Mouse (Mus musculus) urinary bladder, adult 2 months (tissue): ENCODE measurements around the gene Rnf24. TPM values are rescaled to one million over a fixed set of nuclear protein-coding genes. Genes with fewer than 3 reads are reported as not detected.
"Not testable (repeated sequence)": the region's sequence is repeated elsewhere in the genome, so short reads cannot be mapped to it uniquely, and the experiment has no call there.

Experiments used
- DNase-seq: peaks from one replicate; pipeline ENCODE4 v3.0.0; 2022; ENCODE audit warnings: low spot score
- polyA plus RNA-seq: library from polyadenylated mRNA; depleted of rRNA; stranded (reverse); fragments of >200 nt; gene quantifications from 2 replicates; pipeline ENCODE4 v1.2.3, GENCODE M21; 2012

Gene Rnf24
- polyA plus RNA-seq, 1 experiment: 5.4 TPM

DNA sequence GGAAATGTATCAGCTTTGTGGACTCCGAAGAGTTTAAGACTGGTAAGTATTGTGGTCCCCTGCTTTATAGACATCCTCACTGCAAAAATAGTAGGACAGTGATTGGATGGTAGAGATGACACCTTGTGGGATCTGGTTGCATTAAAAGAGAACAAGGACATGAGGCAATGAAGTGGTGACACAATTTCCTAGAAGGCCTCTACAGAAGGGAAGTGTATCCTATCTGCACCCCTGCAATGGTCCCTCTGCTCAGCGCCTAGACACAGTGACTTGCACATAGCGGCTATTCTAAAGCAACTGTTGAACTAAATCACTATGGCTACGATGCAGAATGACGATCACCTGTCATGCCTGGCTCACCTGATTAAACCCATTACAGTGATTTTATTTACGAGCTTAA is 15.1 kb downstream of the Rnf24 start:
- no peak for DNase-seq

DNA sequence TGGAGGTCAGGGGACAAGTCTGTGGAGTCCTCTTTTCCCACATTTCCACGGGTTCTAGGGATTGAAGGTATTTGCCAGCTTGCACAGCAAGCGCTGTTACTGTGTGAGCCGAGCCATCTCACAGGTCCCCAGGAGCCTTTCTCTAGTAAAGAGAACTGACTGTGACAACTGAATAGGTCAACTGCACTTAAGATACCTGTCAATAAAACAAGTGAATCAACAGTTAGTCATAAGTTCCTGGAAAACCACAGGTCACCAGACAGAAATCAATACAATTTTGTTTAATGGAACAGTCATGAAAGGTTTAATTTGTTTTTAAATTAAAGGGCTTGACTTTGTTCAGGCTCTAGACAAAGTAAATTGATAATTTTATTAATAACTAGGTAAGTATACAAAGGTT is 22.1 kb downstream of the Rnf24 start:
- DNase-seq: no peak

DNA sequence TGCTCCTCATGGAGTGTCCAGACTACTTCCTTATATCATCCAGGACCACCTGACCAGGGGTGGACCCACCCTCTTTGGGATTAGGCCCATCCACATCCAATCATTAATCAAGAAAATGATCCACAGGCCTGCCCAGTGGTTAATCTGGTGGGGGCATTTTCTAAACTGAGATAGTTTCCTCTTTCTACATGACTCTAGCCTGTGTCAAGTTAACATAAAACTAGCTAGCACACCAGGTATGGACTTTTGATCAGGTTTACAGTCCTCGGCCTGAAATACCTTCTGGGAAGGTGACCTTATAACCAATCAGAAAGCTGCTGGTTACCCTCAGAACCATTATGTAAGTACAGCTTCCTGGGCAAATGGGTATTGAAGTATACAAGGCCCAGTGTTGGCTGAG is 23.7 kb downstream of the Rnf24 start:
- DNase-seq: no peak

DNA sequence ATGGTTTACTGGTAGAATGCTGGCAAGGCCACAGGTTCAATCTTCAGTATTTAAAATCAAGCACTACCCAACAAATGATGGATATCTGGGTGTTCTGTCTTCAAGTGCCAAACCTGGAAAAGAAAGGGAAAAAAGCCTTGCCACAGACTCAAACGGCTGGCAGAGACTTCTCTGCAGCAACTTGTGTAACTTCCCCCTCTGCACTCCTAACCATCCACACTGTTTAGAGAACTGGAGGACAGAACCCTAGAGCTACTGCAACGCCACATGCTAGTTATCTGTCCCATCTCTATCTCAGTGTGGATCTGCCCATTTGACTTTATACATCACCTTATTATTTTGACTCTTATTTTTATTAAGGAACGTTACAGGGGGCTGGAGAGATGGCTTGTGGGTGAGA is 26.6 kb downstream of the Rnf24 start:
- DNase-seq: no peak

DNA sequence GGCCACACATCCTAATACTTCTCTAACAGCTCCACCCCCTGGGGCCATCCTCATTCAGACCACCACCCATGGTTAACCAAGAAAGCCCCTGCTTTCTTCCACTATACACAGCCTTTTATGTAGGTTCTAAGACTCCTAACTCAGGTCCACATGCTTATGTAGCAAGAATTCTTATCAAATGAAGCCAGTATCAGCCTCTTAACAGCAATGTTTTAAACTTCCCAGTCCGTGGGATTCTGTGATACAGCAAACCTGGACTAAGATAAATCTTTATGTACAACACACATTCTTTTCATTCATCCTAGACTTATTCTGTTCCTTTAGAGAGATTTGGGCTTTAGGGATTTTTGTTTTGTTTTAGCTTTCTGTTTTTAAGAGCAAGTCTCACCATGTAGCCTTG is 29.0 kb downstream of the Rnf24 start:
- no peak for DNase-seq

DNA sequence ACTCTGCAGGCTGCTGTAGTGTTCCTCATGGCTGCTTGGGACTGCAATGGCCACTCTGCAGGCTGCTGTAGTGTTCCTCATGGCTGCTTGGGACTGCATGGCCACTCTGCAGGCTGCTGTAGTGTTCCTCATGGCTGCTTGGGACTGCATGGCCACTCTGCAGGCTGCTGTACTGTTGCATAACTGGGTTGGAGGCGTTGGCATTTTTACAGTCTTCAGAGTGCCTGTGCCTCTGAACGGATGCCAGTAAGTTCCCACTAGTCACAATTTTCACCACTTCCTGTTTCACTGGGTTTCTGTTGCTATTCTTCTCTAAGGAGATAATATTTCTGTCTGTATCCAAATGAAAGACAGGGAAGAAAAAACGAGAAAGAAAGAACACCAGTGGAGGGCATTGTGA is 31.5 kb downstream of the Rnf24 start:
- DNase-seq: not testable (repeated sequence)

DNA sequence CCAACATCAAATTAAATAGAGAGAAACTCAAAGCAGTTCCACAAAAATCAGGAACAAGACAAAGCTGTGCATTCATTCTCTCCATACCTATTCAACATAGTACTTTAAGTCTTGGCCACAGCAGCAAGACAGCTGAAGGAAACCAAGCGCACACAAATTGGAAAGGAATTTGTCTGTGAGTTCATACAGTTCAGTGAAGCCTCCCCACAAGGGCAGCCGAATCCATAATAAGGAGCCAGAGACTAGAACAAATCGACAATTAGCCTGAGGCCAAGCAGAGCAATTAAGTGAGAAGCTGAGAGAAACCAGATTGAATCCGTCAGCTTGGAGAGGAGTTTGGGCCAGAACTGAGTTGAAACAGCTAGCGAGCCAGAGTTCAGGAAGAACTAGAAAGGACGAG is 33.3 kb downstream of the Rnf24 start:
- no peak for DNase-seq

DNA sequence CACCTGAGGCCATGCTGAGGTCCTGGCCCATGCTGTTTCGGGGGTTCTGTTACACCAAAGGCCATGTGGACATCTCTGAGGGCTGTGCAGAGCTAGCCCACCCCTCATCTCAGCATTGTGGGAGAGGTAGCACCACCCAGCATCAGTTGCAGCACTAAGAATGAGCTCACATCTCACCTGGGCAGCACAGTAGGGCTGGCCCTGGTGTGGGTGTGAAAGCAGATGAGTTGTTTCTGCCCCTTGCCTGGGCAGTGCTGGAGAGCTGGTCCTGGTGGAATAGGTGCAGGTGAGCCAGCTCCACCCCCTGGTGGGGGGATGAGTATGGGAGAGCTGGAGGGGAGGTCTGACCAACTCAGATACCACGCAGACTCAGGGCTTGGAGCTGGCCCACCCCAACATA is 36.5 kb downstream of the Rnf24 start:
- no peak for DNase-seq

DNA sequence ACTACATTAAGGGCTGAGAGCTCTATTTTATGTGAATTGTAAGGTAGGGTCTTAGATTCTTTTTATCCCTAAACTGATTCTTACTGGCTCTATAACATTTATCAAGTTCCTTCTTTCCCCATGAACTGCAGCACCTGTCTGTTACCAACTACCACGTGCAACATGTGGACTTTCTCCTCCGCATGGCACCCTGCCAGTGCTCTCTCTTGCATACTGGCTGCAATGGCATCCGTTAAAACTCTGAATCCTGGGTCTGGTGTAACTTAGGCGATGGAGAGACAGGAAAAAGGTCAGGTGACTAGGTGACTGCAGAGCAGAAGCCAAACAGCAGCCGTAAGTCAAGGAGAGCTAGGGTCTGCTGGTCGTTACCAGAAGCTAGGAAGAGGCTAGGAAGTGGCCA is 43.4 kb downstream of the Rnf24 start:
- no peak for DNase-seq

DNA sequence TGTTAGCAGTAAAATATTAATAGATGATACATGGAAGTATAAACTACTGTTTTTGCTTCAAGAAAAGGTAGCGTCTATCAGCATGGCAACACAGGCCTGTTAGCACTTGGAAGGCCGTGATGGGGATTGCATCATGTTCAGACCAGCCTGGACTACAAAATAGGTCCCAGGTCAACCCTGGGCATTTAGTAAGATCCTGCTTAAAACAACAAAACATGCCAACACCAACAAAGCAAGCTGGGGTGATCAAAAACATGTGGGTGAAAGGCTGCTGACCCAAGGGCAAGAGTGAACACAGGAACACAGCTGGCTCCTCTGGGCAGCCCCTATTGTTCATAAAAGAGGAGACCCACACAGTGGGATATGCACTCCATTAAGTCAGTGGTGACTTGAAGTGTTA is 44.9 kb downstream of the Rnf24 start:
- DNase-seq: no peak

DNA sequence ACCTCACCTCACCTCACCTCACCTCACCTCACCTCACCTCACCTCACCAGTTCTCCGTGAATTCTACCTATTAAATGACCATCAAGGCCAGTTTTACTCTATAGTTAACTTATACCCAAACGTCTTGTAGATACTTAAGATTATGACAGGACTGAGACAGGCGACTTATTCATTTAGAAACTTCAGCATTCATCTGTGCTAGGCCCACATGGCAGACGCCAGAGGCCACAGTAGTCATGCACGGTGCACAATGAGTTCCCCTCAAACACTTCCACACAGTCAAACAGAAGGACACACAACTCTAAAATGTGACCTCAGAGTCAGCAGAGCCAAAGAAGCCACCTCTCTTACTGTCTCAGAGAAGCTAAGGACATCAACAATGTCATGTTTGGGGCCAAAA is 45.3 kb downstream of the Rnf24 start:
- DNase-seq: no peak

DNA sequence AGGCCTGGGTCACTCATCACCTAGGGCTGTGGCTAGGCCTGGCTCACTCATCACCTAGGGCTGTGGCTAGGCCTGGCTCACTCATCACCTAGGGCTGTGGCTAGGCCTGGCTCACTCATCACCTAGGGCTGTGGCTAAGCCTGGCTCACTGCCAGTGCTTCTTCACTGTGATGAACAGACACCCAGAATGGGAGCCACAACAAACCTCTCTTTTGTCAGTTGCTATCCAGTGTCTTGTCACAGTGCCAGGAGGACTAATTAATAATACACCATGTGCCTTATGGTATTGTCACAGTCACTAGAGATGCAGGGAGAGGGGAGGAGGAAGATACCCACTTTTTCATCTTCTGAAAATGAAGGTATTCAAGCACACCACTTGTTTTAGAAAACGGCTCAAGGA is 47.5 kb downstream of the Rnf24 start:
- DNase-seq: not testable (repeated sequence)

DNA sequence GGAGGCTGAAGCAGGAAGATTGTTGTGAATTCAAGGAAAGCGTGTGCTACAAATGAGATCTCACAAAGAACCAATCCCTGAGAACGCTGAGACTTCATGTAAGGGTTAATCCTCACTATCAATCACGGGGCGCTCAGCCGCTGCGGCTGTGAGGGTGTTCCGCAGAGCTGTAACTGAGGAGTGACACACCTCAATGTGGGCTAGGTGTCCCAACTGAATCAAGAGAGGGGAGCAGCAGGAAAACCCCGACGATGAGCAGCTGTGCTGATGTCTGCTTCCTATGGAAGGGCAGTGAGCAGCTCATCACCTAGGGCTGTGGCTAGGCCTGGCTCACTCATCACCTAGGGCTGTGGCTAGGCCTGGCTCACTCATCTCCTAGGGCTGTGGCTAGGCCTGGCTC is 48.2 kb downstream of the Rnf24 start:
- no peak for DNase-seq

DNA sequence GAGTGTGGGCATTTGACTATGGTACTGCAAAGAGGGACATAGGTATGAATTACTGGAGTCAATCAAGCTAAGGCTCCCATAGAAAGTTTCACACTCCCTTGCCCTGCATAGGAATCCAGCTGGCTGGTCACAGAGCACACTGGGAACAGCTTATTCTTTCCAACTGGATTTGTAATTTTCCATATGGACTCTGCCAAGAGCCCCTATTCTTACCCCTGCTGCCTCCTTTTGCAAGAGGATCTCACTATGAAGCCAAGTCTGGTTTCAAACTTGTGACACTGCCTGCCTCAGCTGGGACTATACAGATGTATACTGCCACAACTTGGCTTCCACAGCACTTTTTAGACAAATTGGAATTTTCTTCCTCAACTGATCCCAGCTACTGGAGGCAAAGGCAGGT is 51.1 kb downstream of the Rnf24 start:
- no peak for DNase-seq

DNA sequence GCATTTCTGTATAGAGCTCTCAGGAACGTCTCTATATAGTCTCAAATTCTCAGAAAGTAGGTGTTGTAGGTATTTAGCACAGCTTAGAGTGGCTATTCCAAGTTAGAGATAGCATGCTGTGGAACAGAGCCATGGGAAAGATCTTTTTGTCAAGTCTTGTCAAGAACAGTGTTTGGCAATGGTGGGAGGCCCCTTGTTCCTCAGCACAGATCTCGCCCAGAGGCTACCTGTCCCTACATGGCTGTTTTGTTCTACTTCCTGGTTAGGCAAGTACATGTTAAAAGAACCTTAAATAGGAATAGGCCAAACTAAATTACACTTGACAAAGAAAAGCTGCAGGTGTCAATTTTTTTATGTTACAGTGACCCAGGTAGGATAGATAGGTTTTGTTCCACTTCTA is 52.2 kb downstream of the Rnf24 start:
- no peak for DNase-seq

DNA sequence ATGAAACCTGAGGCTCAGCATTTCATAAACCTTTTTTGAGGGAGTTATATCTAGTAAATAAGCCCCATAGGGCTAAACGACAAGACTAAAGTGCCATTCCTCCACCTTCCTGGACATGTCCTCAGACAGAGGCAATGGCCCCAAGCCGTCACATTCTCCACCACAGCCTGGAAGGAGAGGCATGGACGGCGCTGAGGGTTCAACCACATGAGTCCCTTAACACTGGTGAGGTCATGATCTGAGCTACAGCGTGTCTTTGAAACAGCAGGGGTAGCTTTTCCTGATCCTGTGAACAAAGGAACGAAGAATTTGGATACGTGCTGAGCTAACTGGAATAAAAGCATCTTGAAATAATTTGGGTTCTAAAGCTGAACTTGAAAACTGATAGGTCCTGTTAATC is 54.0 kb downstream of the Rnf24 start:
- not testable (repeated sequence) for DNase-seq

DNA sequence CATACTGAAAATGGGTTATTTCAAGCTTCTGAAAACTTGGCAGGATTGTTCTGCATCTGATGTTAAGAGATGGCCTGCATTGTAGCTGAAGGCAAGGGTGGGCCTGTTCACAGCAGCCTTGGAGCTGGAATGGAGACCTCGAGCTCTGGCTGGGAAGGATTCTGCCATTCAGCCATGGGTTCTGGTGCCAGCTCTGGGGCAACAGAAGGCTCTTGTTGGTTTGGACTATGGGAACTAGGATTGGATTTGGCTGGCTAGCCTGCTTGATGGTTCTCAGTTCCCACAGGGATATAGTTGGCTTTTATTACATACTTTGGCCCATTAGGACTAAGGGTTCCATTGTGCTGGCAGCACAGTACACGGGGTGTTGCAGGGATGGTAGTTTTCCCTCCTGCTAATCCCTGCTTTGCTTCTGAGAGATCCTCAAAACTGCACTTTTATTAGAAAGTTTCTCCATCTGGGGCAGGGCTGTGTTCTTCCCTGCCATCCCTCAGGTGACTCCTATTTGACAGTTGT is 55.9 kb downstream of the Rnf24 start:
- no peak for DNase-seq

DNA sequence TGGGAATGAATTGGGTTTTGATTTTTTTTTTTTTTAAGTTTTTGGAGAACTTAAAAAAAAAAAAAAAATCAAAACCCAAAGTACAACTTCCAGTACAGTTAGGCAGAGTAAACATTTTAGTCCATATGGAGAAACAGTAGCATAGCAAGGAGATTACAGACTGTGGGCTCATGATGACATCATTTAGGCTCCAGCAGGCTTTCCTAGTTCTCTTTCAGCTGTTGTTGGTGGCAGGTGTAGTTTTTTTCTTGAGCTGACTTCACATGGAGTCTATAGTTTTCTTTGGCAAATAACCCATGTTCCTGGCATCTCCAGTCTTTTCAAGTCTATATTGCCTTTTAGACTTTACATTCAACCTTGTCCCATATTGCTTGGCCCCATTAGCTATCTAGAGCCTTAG is 62.0 kb downstream of the Rnf24 start:
- DNase-seq: no peak

DNA sequence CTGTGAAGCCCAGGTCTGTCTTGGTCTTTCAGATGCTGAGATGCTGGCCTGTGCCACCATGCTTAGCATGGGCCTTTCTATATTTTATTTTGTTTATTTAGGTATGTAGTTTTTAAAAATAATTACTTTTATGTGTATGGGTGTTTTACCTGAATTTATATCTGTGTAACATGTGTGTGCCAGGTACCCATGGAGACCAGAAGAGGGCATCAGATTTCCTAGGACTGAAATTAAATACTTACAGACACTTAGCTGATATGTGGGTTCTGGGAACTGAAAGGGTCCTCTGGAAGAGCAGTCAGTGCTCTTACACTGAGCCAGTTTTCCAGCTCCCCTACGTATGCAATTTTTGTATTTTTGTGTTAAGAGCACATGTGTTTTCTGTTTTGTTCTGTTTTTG is 66.4 kb downstream of the Rnf24 start:
- no peak for DNase-seq

DNA sequence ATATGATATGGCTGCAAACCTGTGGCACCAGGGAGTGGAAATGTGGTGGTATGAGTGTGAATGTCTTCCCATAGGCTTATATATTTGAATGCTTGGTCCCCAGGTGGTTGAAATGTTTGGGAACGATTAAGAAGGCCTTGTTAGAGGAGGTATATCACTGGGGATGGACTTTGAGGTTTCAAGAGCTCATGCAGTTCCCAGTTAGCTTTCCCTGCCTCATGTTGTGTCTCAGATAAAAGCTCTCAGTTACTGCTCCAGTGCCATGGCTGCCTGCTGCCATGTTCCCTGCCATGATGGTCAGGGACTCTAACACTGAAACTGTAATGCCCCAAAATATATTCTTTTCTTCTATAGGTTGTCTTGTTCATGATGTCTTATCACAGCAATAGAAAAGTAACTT is 71.1 kb downstream of the Rnf24 start:
- DNase-seq: no peak

DNA sequence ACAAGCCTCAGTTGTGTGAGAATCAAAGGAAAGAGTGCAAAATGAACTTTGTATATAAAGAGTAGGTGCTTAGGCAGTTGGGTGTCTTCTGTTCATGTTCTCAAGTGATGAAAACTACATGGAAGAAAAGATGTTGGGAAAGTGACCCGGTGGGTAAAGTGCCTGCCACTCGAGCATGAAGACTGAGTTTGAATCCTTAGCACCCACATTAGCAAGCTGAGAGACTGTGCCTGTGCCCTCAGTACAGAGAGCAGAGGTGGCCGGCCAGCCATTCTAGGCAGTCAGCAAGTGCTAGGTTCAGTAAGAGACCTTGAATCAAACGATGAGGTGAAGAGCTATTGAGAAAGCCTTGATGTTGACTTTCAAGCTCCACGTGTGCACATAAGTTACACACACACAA is 76.0 kb downstream of the Rnf24 start:
- no peak for DNase-seq

DNA sequence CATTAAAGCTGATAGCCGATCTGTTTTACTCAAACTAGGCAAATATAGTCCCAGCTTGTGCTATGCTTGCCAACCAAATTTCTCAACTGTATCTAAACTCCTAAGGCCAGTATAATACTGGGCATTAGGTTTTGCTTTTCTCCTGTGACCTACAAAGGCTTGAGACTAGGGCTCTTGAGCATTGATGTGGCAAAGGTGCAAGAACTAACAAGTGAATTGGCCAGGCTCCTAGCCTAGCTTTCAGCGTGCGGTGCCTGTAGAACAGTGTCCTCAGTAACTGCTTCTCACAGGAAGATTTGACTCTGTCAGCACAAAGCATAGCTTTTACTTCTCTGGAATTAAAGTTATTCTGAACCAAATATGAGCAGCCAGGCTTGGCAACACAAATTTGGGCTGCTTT is 77.2 kb downstream of the Rnf24 start:
- no peak for DNase-seq

DNA sequence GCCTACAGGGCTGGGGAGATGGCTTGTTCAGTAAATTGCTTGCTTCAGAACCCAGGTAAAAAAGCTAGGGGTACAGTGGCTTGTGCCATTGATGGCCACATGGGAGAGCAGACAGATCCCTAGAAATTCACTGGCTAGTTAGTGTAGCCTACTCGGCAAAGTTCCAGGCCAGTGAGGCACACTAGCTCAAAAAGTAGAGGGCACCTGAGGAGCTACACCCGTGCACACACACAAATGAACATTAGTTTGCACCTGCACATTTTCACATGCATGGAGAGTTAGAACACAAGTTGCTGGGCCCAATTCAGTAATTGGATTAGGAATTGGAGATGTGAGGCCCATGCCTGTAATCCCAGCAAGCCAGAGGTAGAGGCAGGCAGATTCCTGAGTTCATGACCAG is 87.6 kb downstream of the Rnf24 start:
- no peak for DNase-seq

DNA sequence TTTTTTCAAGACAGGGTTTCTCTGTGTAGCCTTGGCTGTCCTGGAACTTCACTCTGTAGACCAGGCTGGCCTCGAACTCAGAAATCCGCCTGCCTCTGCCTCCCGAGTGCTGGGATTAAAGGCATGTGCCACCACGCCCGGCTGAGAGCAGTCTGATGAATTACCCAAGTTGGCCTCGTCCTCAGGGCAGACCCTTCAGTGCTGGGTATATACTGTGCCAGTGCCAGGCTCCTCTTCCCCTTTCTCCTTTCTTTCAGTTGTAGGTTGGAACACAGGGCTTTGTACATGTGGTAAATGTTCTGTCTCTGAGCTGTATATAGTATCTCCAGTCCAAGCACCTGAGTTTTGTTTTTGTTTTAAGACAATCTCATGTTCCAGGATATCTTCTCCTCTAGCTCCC is 88.7 kb downstream of the Rnf24 start:
- DNase-seq: no peak
